Mouse (Mus musculus) liver, postnatal 0 days (tissue): ENCODE results near the gene Sh3d21. TPM values are rescaled to one million over a fixed set of nuclear protein-coding genes. Genes with fewer than 3 reads are reported as not detected.

Experiments used
- ATAC-seq: fragments of 200-750 bp; cut with Nextera tagmentation; 2 replicates; pipeline ENCODE4 v1.8.0; 2017; ENCODE audit warnings: mild to moderate bottlenecking, moderate library complexity
- DNase-seq: peaks from one replicate; pipeline ENCODE4 v3.0.0-alpha.2; 2016
- H3K27ac ChIP-seq: fragments of 300-500 bp; sonication (generic); 2 replicates; pipeline ENCODE4 v1.5.1; 2014; ENCODE audit warnings: antibody characterized with exemption, moderate library complexity, mild to moderate bottlenecking, low read depth
- H3K27me3 ChIP-seq: fragments of 300-500 bp; sonication (generic); 2 replicates; pipeline ENCODE4 v1.6.1; 2014; ENCODE audit warnings: low read length, control low read depth, mixed read lengths; ENCODE audit not compliant: insufficient read depth
- H3K36me3 ChIP-seq: fragments of 300-500 bp; sonication (generic); replicated peaks from 2 replicates; pipeline ENCODE4 v1.6.1; 2014; ENCODE audit warnings: mild to moderate bottlenecking, control low read depth, low read length, moderate library complexity, mixed read lengths; ENCODE audit not compliant: insufficient read depth
- H3K4me1 ChIP-seq: fragments of 300-500 bp; sonication (generic); 2 replicates; pipeline ENCODE4 v1.6.1; 2014; ENCODE audit warnings: antibody characterized with exemption, mild to moderate bottlenecking, control low read depth; ENCODE audit not compliant: insufficient read depth
- H3K4me2 ChIP-seq: fragments of 300-500 bp; sonication (generic); 2 replicates; pipeline ENCODE4 v1.6.1; 2014; ENCODE audit warnings: low read depth, mild to moderate bottlenecking, low read length, moderate library complexity, mixed read lengths
- H3K4me3 ChIP-seq: fragments of 300-500 bp; sonication (generic); 2 replicates; pipeline ENCODE4 v1.5.1; 2014; ENCODE audit warnings: low read depth, low read length
- H3K9ac ChIP-seq: fragments of 300-500 bp; sonication (generic); replicated peaks from 2 replicates; pipeline ENCODE4 v1.6.1; 2014; ENCODE audit warnings: mild to moderate bottlenecking, moderate library complexity
- H3K9me3 ChIP-seq: fragments of 300-500 bp; sonication (generic); 2 replicates; pipeline ENCODE4 v1.6.1; 2016; ENCODE audit warnings: mild to moderate bottlenecking, control low read depth, low read length, mixed read lengths
- CTCF ChIP-seq: sonication (generic); IDR thresholded peaks from 2 replicates; pipeline ENCODE4 v1.5.1; 2016; ENCODE audit warnings: antibody characterized with exemption, low read depth
- EP300 ChIP-seq: IDR thresholded peaks from 2 replicates; pipeline ENCODE4 v1.6.1; 2016; ENCODE audit warnings: antibody characterized with exemption, low read depth, mild to moderate bottlenecking
- WGBS: fragments of 180-500 bp; shearing (Covaris S2); extraction: QIAGEN DNeasy Blood & Tissue Kit; methylation state at CpG from one replicate; pipeline ENCODE4 v1.1.7; 2014; ENCODE audit not compliant: insufficient replicate concordance; 5-methylcytosine and 5-hydroxymethylcytosine counted together
- polyA plus RNA-seq: library from polyadenylated mRNA; unstranded; fragments of >200 nt; fragmentation: Nextera tagmentation; extraction: Ambion mirVana; gene quantifications from 2 replicates; pipeline ENCODE4 v1.2.1, GENCODE M21; 2015

Gene Sh3d21
- polyA plus RNA-seq, 1 experiment from 2014 or later: 2.4 TPM

GRCm38 (mm10) chr4:126149041-126149676 lies 14.1 kb downstream of the Sh3d21 start:
- Histone ChIP-seq H3K9ac (peak overlapping the region; percentile 61), H3K4me3 (peak overlapping the region; percentile 56), H3K36me3 (0 out of 2 replicates have a peak, but pooled peaks cover 3% of the 10 kb centered on the region), H3K9me3 (no peaks in the 10 kb centered on the region), H3K4me2 (peak overlapping the region; percentile 84), H3K4me1 (peaks cover 9% of the 10 kb centered on the region; the same call in 1 of the 2 replicates), H3K27me3 (peaks cover 12% of the 10 kb centered on the region), H3K27ac (peak overlapping the region; percentile 77)
- DNase-seq: no peak
- no peak for ATAC-seq
- 50% methylated on average over 41 of the region's 42 CpGs for WGBS
- TF ChIP-seq EP300: no peak
- TF ChIP-seq CTCF: no peak

- Histone ChIP-seq H3K9ac (peak overlapping the region; percentile 61), H3K9me3 (no peaks in the 10 kb centered on the region), H3K4me1 (peaks cover 9% of the 10 kb centered on the region; the same call in 1 of the 2 replicates), H3K27ac (peak overlapping the region; percentile 77), H3K4me2 (peak overlapping the region; percentile 84), H3K4me3 (peak overlapping the region; percentile 56), H3K36me3 (0 out of 2 replicates have a peak, but pooled peaks cover 3% of the 10 kb centered on the region), H3K27me3 (peaks cover 12% of the 10 kb centered on the region)
- 3% methylated on average over 55 of the region's 67 CpGs for WGBS
- DNase-seq: peak; percentile 65
- TF ChIP-seq EP300: no peak
- peak; percentile 8; the same call in 1 of the 2 replicates for TF ChIP-seq CTCF
- ATAC-seq: peak; percentile 60
Measured at GRCm38 (mm10) chr4:126148161-126148961, 14.9 kb downstream of the Sh3d21 start.

GRCm38 (mm10) chr4:126147533-126148160 lies 15.6 kb downstream of the Sh3d21 start, which contains the start of gene Eva1b:
TSS of gene Eva1b (plus strand) at chr4:126147744.
- peak; percentile 71 for DNase-seq
- H3K4me2 ChIP-seq: peak within 1 kb of the TSS; percentile 84
- H3K4me3 ChIP-seq: peak within 1 kb of the TSS; percentile 56
- TF ChIP-seq EP300 (no peak), CTCF (no peak)
- peaks cover 12% of the 10 kb centered on the region for H3K27me3 ChIP-seq
- peak within 1 kb of the TSS; percentile 61 for H3K9ac ChIP-seq
- H3K36me3 ChIP-seq: 0 out of 2 replicates have a peak, but pooled peaks cover 3% of the 10 kb centered on the region
- WGBS: 23% methylated on average over 23 of the region's 24 CpGs
- ATAC-seq: peak; percentile 63
- H3K4me1 ChIP-seq: peaks cover 9% of the 10 kb centered on the region; the same call in 1 of the 2 replicates
- H3K9me3 ChIP-seq: no peaks in the 10 kb centered on the region
- H3K27ac ChIP-seq: peak within 1 kb of the TSS; percentile 77

DNA sequence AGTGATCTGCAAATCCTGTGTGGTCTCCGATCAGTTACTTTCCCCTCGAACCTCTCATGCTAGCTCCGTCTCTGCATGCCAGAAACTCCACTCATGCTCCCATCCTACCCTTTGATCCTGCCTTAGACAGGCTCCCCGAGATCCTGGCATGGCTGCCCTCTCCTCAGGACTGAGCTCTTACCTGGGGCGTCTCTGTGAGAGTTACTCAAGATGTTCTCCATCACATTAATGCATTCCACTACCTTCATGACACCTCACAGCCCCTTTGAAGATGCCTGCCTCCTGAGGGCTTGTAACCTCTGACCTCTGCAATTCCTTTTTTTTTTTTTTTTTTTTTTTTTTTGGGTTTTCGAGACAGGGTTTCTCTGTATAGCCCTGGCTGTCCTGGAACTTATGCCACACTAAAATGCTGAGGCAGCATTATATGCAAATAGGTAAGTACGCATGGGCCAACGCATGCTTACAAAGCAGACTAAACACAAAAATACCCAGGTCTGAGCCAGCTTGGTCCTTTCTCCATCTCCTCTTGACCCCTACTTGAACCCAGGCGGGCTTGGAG lies 16.2 kb downstream of the Sh3d21 start:
- 58% methylated on average over 9 of the region's 9 CpGs for WGBS
- H3K9me3 ChIP-seq: no peaks in the 10 kb centered on the region
- peaks cover 12% of the 10 kb centered on the region for H3K27me3 ChIP-seq
- 0 out of 2 replicates have a peak, but pooled peaks cover 3% of the 10 kb centered on the region for H3K36me3 ChIP-seq
- TF ChIP-seq EP300 (no peak), CTCF (no peak)
- ATAC-seq (no peak), DNase-seq (no peak)
- 0 out of 2 replicates have a peak overlapping the region, but pooled peaks have one; percentile 7 for H3K27ac ChIP-seq
- H3K9ac ChIP-seq: no peak overlapping the region
- no peak overlapping the region for H3K4me3 ChIP-seq
- peak overlapping the region; percentile 84; the same call in 1 of the 2 replicates for H3K4me2 ChIP-seq
- H3K4me1 ChIP-seq: peaks cover 9% of the 10 kb centered on the region; the same call in 1 of the 2 replicates

DNA sequence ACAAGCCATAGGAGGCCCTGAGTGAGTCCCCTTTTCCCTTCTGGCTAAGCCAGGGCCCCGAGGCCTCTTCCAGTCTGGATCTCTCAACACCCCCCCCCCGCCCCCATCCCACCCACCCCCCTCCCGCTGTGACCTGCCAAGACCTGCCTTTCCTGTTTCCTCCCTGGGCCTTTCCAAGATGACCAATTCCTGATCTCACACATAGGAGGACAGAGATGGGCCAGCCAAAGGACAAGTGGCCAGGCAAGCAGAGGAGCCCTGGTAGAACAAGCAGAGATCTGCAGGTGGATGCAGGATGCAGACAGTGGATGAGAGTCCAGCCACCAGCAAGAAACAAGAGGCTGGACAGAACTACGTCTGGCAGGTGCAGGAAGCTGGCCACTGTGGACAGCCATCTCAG lies 17.9 kb downstream of the Sh3d21 start:
- H3K36me3 ChIP-seq: no peaks in the 10 kb centered on the region
- WGBS: 49% methylated on average over 4 of the region's 4 CpGs
- H3K9ac ChIP-seq: no peak overlapping the region
- peaks cover 7% of the 10 kb centered on the region; the same call in 1 of the 2 replicates for H3K4me1 ChIP-seq
- TF ChIP-seq CTCF (no peak), EP300 (no peak)
- DNase-seq (no peak), ATAC-seq (no peak)
- H3K27me3 ChIP-seq: peaks cover 12% of the 10 kb centered on the region
- no peak overlapping the region for H3K27ac ChIP-seq
- no peaks in the 10 kb centered on the region for H3K9me3 ChIP-seq
- no peak overlapping the region for H3K4me2 ChIP-seq
- H3K4me3 ChIP-seq: no peak overlapping the region
